Mouse (Mus musculus): ENCODE measurements around the gene Rpl21. TPM values are rescaled to one million over a fixed set of nuclear protein-coding genes. Genes with fewer than 3 reads are reported as not detected.
A peak's percentile ranks its signal among the peaks of the same experiment; 100 is the strongest.
"Not testable (repeated sequence)": the region's sequence is repeated elsewhere in the genome, so short reads cannot be mapped to it uniquely, and the experiment has no call there.

Rpl21 gene
- total RNA-seq, 2 experiments from 2014 or later, result 132 to 153 TPM

GRCm38 (mm10) chr5:146865511-146865910, 32.8 kb downstream of the Rpl21 start:
- intact Hi-C loops (cut with DNase I), result no loop called here
- DNase-seq, result no peak

GRCm38 (mm10) chr5:146866277-146866676, 33.6 kb downstream of the Rpl21 start:
- no peak for DNase-seq
- intact Hi-C loops (cut with DNase I), result no loop called here

- intact Hi-C loops (cut with DNase I), result no loop called here
- DNase-seq, result peak; percentile 32 to 36
Observed at GRCm38 (mm10) chr5:146867246-146867945, 34.7 kb downstream of the Rpl21 start.

GRCm38 (mm10) chr5:146867946-146868314, 35.2 kb downstream of the Rpl21 start:
- intact Hi-C loops (cut with DNase I), result no loop called here
- peak in 1 of 2 experiments; percentile 17 for DNase-seq

- DNase-seq, result no peak
- intact Hi-C loops (cut with DNase I), result no loop called here
Observed at GRCm38 (mm10) chr5:146872981-146873631, 40.4 kb downstream of the Rpl21 start.

- no peak for DNase-seq
- intact Hi-C loops (cut with DNase I), result no loop called here
Observed at GRCm38 (mm10) chr5:146876024-146876423, 43.3 kb downstream of the Rpl21 start.

- intact Hi-C loops (cut with DNase I); DNase-seq: not testable (repeated sequence)
Observed at GRCm38 (mm10) chr5:146877882-146878281, 45.2 kb downstream of the Rpl21 start.

- no peak for DNase-seq
- intact Hi-C loops (cut with DNase I), result no loop called here
Observed at GRCm38 (mm10) chr5:146882261-146882660, 49.6 kb downstream of the Rpl21 start.

- intact Hi-C loops (cut with DNase I), result no loop called here
- DNase-seq, result no peak
Observed at GRCm38 (mm10) chr5:146883053-146883452, 50.4 kb downstream of the Rpl21 start.

GRCm38 (mm10) chr5:146883486-146884272, 51.0 kb downstream of the Rpl21 start:
- DNase-seq, result no peak
- intact Hi-C loops (cut with DNase I), result no loop called here

Other genes starting within 250 kb of the Rpl21 start
- gene Gpr12, start 247.7 kb upstream of the Rpl21 start, total RNA-seq (2021), result not detected
- 10 to 100 TPM; 15.5 to 17.1 TPM for gene Usp12, start 37.9 kb upstream of the Rpl21 start, total RNA-seq (2021)
- gene Rasl11a, start 12.2 kb downstream of the Rpl21 start, total RNA-seq (2021), result 1 to 10 TPM; 3.8 to 4.3 TPM
- gene Gtf3a, start 115.8 kb downstream of the Rpl21 start, total RNA-seq (2021), result 10 to 100 TPM; 19.9 to 22.4 TPM
- gene Mtif3, start 130.9 kb downstream of the Rpl21 start, total RNA-seq (2021), result 10 to 100 TPM; 27.0 to 29.6 TPM
- gene Lnx2, start 243.7 kb downstream of the Rpl21 start, total RNA-seq (2021), result 10 to 100 TPM in 1 of 2 experiments, 1 to 10 TPM in 1; 10.0 to 10.8 TPM
- 10 to 100 TPM; 69.4 to 72.8 TPM for gene Polr1d, start 244.2 kb downstream of the Rpl21 start, total RNA-seq (2021)